Mouse (Mus musculus) layer of hippocampus, postnatal 14 days (tissue): ENCODE measurements around the gene Srp54c. TPM values are rescaled to one million over a fixed set of nuclear protein-coding genes. Genes with fewer than 3 reads are reported as not detected.
"Not testable (repeated sequence)": the region's sequence is repeated elsewhere in the genome, so short reads cannot be mapped to it uniquely, and the experiment has no call there.

Source experiments
- DNase-seq, 2 experiments: peaks; one replicate each; pipeline ENCODE4 v3.0.0; 2021 to 2022; ENCODE audit warnings: low spot score in 2 of 2, mixed read lengths in 1 of 2
- long read RNA-seq, 2 experiments: library from polyadenylated mRNA; stranded (forward); transcript quantifications; one replicate each; pipeline ENCODE4 v2.0.0; 2021
- total RNA-seq, 2 experiments: library from RNA; stranded (reverse); gene quantifications; 2 replicates each; pipeline ENCODE4 v1.2.3; 2021

Srp54c gene
- total RNA-seq: 10 to 100 TPM; 36.7 to 38.1 TPM
- long read RNA-seq, experiment 1, transcript Srp54c-202 (16 exons, 3,642 nt): major isoform, 29 of 37 reads
- long read RNA-seq, experiment 1, partial matches to known transcripts: 1 of 37 reads
- long read RNA-seq, experiment 1, other reads (novel, unspliced or antisense): 7 of 37 reads
- long read RNA-seq, experiment 2, transcript Srp54c-202 (16 exons, 3,642 nt): major isoform, 39 of 47 reads
- long read RNA-seq, experiment 2, partial matches to known transcripts: 2 of 47 reads
- long read RNA-seq, experiment 2, other reads (novel, unspliced or antisense): 6 of 47 reads

- DNase-seq: not testable (repeated sequence)
Observed at GRCm38 (mm10) chr12:55229626-55230519, at the start of gene Srp54c. TSS of gene Srp54c (plus strand) at chr12:55230168.

GRCm38 (mm10) chr12:55187686-55188085, 42.3 kb upstream of the Srp54c start:
- not testable (repeated sequence) for DNase-seq

- not testable (repeated sequence) for DNase-seq
Observed at GRCm38 (mm10) chr12:55189127-55189526, 40.8 kb upstream of the Srp54c start.

GRCm38 (mm10) chr12:55199306-55199705, 30.7 kb upstream of the Srp54c start, which contains the start of gene 1700047I17Rik2:
TSS of gene 1700047I17Rik2 (plus strand) at chr12:55199592.
- not testable (repeated sequence) for DNase-seq

- DNase-seq: not testable (repeated sequence)
Observed at GRCm38 (mm10) chr12:55199799-55200198, 30.2 kb upstream of the Srp54c start.

- not testable (repeated sequence) for DNase-seq
Observed at GRCm38 (mm10) chr12:55212944-55213343, 17.0 kb upstream of the Srp54c start.

- not testable (repeated sequence) for DNase-seq
Observed at GRCm38 (mm10) chr12:55230520-55230861, 523 bp downstream of the Srp54c start.

- not testable (repeated sequence) for DNase-seq
Observed at GRCm38 (mm10) chr12:55242243-55242642, 12.3 kb downstream of the Srp54c start.

GRCm38 (mm10) chr12:55261950-55262349, 32.0 kb downstream of the Srp54c start:
- not testable (repeated sequence) for DNase-seq

- not testable (repeated sequence) for DNase-seq
Observed at GRCm38 (mm10) chr12:55263385-55263784, 33.4 kb downstream of the Srp54c start.

- DNase-seq: no peak
Observed at GRCm38 (mm10) chr12:55272243-55272642, 42.3 kb downstream of the Srp54c start.

GRCm38 (mm10) chr12:55277583-55277982, 47.6 kb downstream of the Srp54c start:
- not testable (repeated sequence) for DNase-seq

- DNase-seq: no peak
Observed at GRCm38 (mm10) chr12:55298112-55298511, 68.1 kb downstream of the Srp54c start.

GRCm38 (mm10) chr12:55299336-55299735, 69.4 kb downstream of the Srp54c start, which contains the start of gene 1110008L16Rik:
TSS of gene 1110008L16Rik (plus strand) at chr12:55299577.
- no peak for DNase-seq

GRCm38 (mm10) chr12:55300820-55301351, 70.9 kb downstream of the Srp54c start:
- DNase-seq: no peak

- DNase-seq: no peak
Observed at GRCm38 (mm10) chr12:55301472-55302300, 71.7 kb downstream of the Srp54c start.

GRCm38 (mm10) chr12:55302485-55303441, 72.8 kb downstream of the Srp54c start, which contains the start of gene Ppp2r3c:
TSS of gene Ppp2r3c (minus strand) at chr12:55302998.
- DNase-seq: peak; percentile 93 to 94

- DNase-seq: no peak
Observed at GRCm38 (mm10) chr12:55306371-55306770, 76.4 kb downstream of the Srp54c start.

- no peak for DNase-seq
Observed at GRCm38 (mm10) chr12:55307566-55307965, 77.6 kb downstream of the Srp54c start.
